Mouse (Mus musculus): ENCODE results near the gene Cidec.

Cidec gene

DNA sequence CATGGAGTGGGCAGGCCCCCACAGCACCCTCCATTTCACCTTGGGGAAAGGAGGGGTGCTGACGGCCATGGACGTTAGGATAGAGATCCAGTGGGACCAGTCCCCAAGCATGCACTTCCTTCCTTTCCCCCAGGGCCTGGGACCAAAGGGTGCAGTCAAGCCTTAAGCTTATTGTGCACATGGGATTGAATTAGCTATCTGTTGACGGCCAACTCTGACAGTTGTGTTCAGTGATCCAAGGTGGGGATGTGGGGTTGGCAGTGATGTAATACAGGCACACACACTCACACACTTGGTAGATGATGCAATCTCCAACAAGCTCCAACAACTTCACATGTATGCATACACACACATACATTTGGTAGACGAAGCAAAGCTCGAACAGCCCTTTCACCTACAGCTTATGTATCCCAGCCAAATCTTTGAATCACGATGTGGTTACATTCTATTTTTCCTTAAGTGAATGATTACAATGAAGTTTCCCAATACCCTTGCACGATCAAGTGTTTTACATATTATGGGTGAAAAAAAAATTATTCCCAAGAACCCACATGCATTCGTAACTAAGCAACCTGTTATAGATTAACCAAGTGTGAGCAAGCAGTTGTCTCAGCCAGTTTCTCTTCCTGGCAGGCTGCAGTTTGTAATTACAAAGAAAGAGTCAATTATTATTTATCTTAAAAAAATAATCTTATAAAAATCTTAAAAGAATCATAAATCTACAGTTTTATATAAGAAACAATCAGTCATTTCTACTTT, 8.8 kb upstream of the Cidec start:
- DNase-seq (ENCODE audit: low spot score), result no peak

DNA sequence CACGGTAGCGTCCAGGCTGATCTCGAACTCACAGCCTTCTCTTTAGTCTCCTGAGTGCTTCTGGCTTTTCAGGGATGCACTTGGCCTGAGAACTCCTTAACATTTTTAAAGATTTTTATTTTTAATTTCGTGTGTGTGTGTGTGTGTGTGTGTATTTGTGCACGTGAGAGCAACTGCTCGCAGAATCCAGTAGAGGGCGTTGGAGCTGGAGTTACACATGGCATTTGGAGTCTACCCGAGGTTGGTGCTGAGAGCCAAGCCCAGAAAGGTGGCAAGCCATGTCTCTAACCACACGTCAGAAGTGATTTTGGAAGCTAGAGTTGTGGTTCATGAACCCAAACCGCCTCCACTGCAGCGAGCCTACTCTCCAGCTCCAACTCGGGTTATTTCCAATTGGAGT, 7.5 kb upstream of the Cidec start:
- DNase-seq (ENCODE audit: low spot score), result no peak

DNA sequence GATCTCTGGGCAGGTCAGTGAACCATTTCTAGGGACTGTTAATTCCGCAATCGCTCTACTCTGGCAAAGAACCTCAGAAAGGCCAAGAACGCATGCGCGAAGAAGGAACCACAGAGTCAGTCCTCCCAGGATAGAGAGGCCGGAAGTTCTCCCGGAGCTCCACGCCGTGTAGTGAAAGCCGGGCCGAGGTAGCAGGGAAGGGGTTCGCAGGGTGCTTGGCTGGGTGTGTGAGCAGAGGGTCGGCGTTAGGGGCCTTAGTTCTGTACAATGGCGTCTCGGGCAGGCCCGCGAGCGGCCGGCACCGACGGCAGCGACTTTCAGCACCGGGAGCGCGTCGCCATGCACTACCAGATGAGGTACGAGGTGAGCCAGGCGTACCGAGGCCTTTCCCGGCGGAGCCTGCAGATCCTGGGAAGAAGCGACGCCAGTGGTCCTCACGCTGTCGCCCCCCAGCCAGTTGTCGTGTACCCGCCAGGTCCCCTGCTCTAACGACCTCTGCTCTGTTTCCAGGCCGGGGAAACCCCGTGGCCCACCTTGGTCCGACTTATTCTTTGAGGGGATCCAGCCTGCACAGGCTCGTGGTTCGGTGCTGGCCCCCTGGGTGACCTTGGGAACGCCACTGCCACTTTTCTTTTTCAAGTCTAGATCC, 7.0 kb upstream of the Cidec start, which contains the start of gene Jagn1:
Jagn1 (plus strand) TSS at position 128 of the 649 bp plus-strand sequence.
- DNase-seq (ENCODE audit: low spot score), result peak; percentile 97

DNA sequence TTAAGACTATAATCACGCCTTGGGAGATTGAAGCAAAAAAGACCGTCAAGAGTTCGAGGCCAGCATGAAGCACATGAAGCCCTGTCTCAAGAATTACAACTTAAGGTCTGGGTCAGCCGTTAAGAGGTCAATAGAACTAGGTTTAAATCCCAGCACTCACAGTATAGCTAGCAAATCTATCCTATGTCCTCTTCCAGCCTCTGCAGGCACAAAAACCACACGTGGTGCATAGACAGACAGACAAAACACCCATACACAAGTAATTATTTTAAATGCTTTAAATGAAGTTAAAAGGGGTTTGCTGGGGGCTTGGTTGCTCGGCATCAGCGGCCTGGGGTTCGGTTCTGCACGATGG, 6.5 kb upstream of the Cidec start:
- no peak for DNase-seq (ENCODE audit: low spot score)

DNA sequence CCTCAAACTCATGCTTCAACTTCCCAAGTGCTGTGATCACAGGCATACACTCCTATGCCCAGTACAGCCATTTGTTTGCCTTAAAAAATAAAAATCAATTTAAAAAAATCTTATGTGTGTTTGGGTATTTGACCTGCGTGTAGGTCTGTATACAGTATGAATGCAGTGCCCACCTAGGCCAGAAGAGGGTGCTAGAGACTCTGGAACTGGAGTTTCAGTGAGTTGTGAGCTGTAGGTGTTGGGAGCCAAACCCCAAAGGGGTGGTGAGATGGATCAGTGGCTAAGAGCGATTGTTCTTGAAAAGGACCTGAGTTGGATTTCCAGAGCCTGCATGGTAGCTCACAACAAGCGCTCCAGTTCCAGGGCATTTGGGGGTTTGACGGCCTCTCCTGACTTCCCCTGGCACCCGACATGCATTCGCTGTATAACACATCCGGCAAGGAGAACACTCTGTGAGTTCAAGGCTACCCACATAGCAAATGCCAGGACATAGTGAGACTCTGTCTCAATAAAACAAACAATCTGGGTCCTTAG, 5.7 kb upstream of the Cidec start:
- DNase-seq (ENCODE audit: low spot score), result no peak

DNA sequence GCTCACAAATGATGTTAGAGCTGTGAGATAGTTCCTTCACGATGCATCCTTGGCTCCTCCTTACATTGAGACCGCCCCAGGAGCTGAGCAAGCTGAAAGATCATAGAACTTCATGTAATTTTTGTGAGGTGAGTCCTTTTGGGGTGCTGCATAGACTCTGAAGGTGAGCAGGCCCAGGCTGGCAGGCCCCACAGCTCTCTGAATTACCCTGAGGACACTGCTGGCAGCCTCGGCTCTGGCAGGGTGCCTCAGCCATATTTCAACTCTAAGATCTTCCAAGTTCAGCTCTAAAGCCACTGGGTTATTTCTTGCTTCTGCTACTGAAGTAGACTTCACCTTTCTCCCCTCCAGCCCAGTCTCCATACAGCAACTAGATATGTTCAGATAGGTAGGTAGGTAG, 5.1 kb upstream of the Cidec start:
- no peak for DNase-seq (ENCODE audit: low spot score)

DNA sequence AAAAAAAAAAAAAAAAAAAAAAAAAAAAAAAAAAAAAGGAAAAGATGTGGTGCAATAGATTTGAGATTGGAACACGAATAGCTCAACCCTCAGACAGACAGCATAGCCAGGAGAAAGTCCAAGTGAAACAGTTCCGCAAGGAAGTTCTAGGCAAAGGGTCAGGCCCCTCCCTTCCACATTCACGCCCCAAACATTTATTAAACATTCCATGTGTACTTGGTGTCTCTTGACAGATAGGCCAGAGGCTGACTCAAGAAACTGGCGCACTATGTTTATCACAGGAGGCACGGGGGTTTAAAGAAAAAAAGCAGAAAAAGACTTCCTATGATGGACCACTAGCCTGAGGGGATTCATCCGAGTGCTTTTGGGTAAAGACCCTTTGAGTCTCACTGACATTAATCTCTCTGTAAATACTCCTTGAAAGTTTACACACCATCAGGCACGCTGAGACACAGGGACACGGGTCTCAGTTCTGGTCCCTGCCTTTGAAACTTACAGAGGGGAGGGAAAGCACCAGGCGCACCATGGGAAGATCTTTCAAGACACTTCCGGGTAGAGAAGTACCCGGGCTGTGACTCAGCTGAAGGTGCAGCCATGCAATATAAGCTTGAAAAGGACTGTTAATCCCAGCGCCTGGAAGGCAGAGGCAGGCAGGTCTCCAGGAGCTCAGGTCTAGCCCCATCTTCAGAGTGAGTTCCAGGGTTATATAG, 3.3 kb upstream of the Cidec start:
- DNase-seq (ENCODE audit: low spot score), result no peak

DNA sequence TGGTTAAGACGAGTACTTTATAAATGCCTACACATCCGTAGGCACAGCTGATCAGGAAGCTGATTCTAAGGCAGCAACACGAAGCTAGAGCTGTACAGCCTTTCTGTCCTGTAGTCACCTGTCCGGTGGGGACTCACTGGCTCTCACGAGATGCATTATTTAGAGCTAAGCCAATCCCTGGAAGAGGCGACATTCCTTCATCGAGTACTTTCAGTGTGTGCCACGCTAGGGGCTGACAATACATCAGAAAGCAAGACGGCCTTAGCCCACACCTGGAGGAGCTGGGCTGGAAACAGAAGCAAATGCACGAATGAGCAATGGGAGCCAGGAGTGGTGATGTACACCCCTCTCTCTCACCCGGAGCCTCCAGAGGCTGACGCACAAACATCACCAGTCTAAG, 1.6 kb upstream of the Cidec start:
- DNase-seq (ENCODE audit: low spot score), result no peak

DNA sequence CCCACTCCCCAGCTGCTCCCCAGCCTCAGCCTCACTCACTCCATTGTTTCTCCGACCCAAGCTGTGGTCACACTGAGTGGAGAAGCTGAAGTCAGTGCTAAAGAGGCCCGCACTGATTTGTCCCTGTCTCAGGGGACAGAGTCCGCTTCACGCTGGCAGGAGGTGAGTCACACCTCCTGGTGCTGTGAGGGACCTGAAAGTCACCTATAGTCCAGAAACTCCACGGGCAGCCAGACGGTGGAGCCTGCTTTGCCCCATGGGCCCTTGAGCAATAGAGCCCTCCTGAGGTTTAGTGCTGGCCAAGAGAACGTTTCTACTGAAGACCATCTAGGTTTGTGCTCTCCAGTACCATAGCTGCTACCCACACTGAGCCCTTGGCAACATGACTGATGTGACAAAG, 869 bp downstream of the Cidec start:
- no peak for DNase-seq (ENCODE audit: low spot score)

DNA sequence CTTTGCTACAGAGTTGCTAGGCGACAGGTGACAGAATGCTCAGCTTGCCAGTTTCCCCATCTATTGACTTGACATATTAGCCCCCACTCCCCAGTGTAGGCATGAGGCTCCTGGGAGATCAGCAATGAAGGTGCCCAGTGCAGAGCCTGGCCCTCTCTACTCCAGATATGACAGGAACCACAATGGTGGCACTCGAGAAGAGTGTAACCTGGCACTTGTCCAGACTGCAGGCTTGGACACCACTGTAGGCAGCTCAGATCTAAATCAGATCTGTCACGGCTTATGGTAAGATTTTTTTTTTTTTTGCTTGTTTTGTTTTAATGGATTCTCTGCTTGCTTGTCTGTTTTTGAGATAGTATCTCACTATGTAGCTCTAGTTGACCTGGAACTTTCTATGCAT, 1.9 kb downstream of the Cidec start:
- no peak for DNase-seq (ENCODE audit: low spot score)

DNA sequence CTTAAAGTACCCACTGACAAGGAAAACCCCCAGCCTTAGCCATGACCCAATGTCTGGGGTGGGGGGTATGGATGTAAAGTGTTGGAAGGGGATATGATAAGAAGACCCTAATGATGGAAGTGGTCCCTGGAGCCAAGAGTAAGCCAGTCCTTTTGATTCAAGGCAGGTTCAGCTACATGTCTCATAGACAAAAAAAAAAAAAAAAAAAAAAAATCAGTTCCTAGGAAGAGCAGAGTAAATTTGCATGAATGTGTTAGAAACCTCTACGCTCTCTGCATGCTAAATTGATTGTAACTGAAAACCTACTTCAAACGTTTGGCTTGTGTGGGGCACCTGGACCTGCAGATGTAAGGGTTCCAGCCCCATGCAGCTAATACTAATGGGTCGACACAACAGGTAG, 3.8 kb downstream of the Cidec start:
- no peak for DNase-seq (ENCODE audit: low spot score)

DNA sequence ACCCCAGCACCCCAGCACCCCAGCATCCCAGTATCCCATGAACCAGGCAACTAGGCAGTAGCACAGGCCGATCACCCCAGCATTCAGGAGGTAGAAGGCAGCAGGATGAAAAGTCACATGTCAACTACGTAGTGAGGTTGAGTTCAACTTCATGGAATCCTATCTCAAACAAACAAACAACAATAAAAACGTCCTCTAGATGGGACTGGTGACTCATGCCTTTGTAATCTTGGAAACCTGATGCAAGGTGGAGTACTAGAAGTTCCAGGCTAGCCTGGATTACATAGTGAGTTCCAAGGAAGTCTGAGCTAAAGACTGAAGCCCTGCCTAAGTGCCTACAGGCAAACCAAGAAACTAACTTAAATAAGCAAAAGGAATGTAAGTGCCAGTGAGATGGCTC, 4.7 kb downstream of the Cidec start:
- no peak for DNase-seq (ENCODE audit: low spot score)

DNA sequence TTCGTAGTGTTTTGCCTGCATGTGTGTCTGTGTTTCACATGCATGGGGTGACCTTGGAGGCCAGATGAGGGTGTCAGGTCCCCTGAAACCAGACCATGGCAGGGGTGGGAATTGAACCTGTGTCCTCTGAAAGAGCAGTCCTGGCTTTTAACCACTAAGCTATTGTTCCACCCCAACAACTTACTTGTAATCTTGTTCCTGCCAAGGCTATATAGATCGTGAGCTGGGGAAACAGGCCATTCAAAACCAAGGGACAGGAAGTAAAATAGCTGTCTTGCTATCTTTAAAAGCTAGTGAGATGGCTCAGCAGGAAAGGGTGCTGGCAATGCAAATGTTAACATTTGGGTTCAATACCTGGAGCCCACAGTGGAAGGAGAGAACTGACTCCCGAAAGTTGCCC, 5.6 kb downstream of the Cidec start:
- no peak for DNase-seq (ENCODE audit: low spot score)

DNA sequence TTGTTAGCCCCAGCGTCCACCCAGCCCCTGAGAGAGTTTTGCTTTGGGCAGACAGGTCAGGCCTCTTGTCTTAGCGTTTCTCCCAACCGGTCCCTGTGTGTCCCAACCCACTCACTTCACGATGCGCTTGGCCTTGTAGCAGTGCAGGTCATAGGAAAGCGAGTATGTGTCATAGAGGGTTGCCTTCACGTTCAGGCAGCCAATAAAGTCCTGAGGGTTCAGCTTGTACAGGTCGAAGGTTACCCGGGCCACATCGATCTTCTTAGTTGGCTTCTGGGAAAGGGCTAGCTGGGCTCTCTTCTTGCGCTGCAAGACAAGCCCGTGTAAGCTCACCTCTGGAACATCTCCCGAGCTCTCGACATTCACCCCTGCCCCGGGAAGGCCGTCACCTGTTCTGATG, 7.6 kb downstream of the Cidec start:
- DNase-seq (ENCODE audit: low spot score), result no peak

DNA sequence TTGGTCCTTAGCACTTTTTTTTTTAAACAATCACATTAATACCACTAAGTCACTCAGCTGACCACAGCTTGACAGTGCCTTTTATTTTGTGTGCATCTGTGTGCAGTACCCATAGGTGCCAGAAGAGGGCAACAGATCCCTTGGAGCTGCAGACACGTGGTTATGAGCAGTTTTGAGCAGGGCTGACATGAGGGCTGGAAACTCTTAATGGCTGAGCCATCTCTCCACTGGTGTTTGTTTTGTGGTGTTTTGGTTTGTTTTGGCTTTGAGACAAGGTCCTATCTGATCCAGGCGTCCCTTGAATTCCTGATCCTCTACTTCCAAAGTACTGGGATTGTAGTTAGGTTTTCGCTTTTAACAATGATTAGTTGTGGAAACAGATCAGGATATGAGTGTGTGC, 8.2 kb downstream of the Cidec start:
- DNase-seq (ENCODE audit: low spot score), result no peak

DNA sequence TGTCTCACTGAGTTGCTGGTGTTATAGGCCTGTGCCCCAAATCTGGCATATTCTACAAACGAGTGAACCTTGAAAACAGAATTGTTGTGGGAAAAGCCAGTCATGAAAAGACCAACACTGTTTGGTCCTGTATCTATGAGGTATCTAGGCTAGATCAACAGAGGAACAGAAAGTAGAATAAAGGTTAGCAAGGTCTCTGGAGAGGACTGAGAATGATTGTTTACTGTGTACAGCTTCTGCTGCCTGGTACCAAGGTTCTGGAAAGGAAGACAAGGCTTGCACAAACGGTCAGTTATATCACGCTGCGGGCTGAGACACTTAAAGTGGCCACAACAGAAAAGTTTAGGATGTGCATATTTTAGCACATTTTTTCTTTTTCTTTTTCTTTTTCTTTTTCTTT, 8.9 kb downstream of the Cidec start:
- no peak for DNase-seq (ENCODE audit: low spot score)

DNA sequence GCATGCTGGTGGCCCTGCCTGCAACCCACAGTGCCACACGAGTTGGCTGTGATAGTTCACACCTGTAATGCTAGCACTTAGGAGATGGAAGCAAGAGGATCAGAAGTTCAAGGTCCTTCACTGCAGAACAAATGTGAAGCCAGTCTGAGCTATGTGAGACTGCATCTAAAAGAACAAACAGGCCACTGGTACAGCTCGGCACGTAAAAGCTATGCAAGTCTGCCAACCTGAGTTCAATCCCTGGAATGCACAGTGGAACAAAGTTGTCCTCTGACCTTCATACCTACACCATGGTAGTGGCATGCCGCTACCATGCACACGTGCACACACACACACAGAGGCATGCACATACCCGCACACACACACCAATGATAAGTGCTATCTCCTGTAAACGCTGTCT, 11.4 kb downstream of the Cidec start:
- DNase-seq (ENCODE audit: low spot score), result no peak

DNA sequence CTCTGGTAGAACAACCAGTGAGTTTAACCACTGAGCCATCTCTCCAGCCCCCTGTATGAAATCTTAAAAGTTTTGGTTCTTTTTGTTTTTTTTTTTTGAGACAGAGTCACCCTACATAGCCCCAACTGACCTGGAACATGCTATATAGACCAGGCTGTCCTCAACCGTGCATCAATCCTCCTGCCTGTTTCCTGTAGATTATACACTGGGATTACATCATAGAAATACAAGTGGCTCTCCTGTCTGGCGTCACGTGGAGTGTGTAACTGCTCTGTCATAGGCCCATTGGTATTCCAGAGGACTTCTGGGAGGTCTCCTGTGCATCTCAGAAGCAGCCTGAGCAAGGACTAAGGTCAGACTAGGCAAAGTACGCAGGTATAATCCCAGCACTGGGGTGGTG, 12.6 kb downstream of the Cidec start:
- no peak for DNase-seq (ENCODE audit: low spot score)

DNA sequence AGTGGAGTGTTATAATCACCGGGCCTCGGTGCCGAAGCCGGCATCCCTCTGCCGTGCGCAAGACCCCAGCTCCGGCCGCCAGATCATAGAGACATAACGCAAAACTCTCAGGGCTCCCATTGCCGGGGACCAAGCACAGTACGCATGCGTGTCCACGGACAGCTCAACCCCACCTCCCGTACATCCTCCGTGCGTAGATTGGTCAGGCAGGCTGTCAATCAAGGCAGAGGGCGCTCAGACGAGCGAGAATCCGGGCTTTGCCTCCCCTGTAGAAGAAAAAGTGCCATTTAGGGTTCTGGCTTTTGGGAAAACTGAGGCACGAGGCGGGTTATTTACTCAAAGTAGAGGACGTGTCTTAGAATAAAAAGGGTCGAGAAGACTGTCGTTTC, 16.4 kb downstream of the Cidec start, which contains the start of gene Rpusd3:
Rpusd3 (minus strand) TSS at position 142 of the 389 bp plus-strand sequence.
- peak; percentile 99 for DNase-seq (ENCODE audit: low spot score)

DNA sequence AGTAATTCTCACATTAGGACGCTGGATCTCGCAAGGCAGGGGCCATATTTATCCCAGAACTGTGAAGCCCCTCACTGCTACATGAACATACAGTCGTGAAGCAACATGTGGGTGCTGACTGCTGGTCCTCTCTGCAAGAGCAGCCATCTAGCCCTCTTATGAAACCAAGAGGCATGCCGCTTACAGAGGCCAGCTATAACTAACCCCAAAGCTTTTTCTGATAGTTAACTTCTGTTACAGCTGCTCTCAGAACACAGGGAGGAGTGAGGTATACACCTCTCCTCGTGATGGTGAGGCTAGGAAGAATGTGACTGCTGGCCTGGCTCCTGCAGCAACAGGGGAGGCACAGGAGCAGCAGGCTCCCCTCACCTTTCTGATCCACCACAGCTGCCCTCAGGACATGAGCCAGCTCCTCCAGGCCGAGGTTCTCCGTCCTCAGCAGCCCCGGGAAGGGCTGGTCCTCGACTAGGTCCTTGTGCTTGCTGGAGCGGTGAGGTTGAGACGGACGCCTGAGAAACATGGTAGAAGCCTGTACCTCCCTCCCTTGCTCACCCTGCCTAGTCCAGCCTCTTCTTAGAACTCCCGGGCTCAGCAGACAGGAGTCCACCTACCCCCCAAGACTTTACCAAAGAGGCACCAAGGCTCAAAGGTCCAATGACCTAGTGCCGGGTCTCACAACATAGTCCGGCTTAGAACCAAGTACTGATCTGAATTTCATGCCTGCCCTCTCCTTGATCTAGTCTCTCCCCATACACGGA, 16.9 kb downstream of the Cidec start:
- DNase-seq (ENCODE audit: low spot score), result no peak

DNA sequence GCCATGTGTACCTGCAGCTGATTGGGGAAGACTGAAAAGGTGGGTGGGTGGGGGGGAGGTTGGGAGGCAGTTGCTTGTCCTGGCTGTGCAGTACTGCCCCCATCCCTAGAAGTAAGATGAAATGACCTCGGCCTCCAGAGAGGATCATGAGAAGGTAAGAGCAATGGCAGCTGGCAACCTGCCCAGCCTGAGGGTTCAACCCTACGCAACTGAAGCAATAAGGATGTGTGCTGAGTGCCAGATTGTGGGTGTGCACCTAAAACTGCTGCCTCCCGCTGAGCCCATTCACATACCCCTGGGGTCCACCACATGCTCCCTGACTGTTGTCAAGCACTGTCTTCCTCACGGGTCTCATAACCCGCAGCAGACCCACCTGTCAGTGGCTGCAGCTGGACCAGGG, 19.1 kb downstream of the Cidec start:
- DNase-seq (ENCODE audit: low spot score), result no peak

DNA sequence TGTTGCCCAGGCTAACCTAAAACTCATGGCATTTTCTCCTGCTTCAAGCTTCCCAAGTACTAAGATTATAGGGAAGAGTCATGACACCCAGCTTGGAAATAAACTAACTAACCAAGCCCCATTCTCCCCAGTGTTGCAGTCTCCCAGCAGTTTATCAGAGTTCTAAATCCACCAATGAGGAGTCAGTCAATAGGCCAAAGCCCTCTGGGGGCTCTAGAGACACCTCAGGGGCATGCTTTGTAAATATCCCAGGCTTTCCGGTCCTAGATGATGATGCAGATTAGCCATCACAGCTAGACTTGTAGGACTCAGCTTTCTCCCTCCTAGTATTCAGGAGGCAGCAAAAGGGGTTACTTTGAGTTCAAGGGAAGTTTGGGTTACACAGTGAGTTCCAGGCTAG, 25.6 kb downstream of the Cidec start:
- DNase-seq (ENCODE audit: low spot score), result no peak
